Mouse (Mus musculus): Measurements from ENCODE around the gene Cldn34b4.

Gene Cldn34b4
- long read RNA-seq, experiment 1 = 0 reads
- long read RNA-seq, experiment 2 = 0 reads

GRCm38 (mm10) chrX:76393050-76393449, at the start of gene Cldn34b4:
Cldn34b4 (plus strand) TSS chrX:76393350.
- intact Hi-C loops (cut with DNase I) = no loop called here
